Mouse (Mus musculus) megakaryocyte, embryonic 14.5 days (primary cell): Measurements from ENCODE around the gene Lgals9.

Experiments
- FLI1 ChIP-seq: IDR thresholded peaks from 2 replicates; pipeline ENCODE4 v1.6.1; 2012; ENCODE audit warnings: low read length, inconsistent platforms, mixed read lengths
- GATA1 ChIP-seq: IDR thresholded peaks from 3 replicates; pipeline ENCODE4 v1.6.1; 2012; ENCODE audit warnings: mixed read lengths, low read length, inconsistent platforms, borderline replicate concordance

DNA sequence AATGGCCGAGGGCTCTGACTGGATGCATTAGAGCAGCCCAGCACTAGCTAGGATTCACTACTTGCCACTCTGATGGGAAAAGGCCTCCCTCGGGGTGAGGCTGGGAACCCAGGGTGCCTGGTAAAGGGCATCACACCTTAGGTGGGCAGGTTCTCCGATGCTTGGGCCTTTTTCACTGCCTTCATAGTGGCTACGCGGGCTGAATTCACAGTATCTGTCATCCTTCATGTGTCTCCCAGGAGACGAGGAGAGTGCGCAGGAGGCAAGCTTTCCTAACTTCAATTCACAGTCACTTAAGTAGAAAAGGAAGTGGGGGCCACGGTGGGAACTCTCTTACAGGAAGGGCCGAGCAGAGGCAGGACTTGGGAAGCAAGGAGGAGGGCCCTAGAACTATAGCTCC is 29.1 kb upstream of the Lgals9 start:
- TF ChIP-seq GATA1 (no peak), FLI1 (no peak)
